Mouse (Mus musculus) c-Kit-negative CD71-positive TER-119-positive erythroid progenitor cells, embryonic 14.5 days (primary cell): ENCODE results near the gene March1.
A peak's percentile ranks its signal among the peaks of the same experiment; 100 is the strongest.
"Not testable (repeated sequence)": the region's sequence is repeated elsewhere in the genome, so short reads cannot be mapped to it uniquely, and the experiment has no call there.

Experiments
- DNase-seq: peaks from one replicate; pipeline ENCODE4 v3.0.0-alpha.2; 2013; ENCODE audit warnings: low read depth, low spot score

The March1 gene

DNA sequence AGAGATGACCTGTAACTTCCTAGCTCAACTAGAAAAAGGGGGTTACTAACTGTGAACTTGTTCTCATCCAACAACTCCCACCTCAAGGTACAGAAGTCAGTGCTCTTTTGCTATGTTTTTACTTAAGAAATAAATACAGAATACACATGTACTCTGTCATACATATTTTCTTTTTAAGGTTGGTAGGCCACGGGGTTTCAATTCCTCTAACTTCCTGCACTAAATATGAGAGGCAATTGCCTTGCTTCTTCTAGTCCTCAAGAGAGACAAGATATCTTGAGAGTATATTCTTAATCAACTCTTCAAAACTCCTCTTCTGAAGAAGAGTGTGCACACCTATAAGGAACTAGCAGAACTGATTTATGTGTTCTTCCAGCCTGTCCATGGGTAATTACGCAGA is 797.5 kb downstream of the March1 start:
- no peak for DNase-seq

DNA sequence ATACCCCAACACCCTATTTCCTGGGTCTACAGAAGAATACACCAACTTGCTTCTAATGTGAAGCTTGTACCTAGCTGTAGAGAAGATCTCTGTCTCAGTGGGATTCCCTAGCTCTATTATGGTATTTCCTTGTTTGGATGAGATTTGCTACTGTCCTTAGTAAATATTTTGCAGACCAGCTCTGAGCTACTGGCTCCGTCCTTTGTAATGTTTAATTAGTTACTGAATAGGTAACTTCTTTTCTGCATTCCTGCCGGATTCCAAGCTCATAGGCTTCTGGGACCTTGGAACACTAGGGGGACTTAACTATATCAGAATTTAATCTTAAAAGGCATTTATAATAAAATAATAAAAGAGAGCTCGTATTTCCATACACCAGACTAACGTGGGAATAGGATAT is 799.9 kb downstream of the March1 start:
- not testable (repeated sequence) for DNase-seq

DNA sequence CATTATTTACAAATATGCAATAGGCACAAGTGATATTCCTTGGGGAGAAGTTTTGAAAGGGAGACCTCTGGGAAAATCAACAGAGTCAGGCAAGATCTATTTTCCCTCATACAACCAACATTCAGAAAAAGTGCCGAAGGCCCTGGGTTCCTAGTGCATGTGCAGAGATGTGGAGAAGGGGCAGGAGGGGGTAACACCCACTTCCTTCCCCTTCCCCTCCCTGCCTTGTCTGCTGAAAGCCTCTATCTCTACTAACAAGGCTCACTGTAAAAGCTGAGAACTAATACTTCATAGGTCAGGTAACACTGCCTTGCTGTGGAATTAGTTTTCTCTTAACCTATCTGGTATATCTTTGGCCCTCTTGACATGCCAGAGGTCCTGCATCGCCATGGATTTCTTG is 812.9 kb downstream of the March1 start:
- no peak for DNase-seq

DNA sequence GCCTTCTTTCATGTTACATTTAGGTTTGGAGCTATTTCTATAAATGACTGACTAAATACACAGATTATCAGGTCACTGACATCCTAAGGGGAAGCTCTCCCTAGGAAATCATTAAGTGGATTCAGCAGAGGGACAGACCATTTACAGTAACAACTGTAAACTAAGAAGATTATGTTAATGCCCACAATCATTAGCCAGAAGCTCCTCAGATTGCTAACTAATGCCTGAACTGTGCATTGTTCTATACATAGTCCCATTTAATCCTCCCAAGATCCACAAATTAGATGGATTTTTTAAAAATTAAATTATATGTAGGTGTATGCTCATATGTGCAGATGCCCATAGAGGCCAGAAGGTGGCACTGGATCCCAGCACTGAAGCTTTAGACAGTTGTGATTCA is 815.9 kb downstream of the March1 start:
- no peak for DNase-seq

DNA sequence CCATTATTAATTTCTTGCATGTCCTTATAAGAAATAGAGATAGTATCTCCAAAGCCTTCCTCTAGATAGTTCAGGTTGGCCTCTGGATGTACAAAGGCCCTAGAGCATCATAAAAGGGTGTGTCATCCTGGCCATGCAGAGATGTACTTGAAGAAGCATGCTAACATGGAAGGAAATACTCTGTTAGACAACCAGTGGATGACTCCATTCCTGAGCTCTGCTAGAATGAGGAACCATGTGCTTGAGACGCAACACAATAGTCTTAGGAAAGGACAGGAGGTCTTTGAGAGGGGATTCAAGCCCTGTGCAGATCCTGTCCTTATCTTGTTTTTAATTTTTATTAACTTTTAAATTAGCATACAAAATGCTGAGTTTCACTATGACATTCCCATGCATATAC is 819.1 kb downstream of the March1 start:
- no peak for DNase-seq

DNA sequence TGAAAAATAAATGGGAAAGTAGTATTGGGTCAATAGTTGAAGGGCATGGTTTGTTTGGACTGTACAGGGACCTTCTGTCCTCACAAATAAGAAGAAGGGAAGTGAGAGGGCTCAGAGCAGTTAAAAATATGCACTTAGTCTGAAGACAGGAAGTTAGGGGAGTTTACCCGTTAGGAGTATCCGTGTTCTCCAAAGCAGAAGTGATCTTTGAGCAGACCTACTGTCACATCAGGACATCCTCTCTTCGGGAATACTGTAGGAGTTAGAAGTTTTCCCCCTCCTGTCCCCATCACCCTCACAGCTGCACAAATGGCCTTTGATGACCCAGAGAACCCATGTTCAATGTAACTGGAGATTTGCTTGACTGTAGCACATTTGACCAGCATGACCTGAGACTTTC is 820.2 kb downstream of the March1 start:
- no peak for DNase-seq

DNA sequence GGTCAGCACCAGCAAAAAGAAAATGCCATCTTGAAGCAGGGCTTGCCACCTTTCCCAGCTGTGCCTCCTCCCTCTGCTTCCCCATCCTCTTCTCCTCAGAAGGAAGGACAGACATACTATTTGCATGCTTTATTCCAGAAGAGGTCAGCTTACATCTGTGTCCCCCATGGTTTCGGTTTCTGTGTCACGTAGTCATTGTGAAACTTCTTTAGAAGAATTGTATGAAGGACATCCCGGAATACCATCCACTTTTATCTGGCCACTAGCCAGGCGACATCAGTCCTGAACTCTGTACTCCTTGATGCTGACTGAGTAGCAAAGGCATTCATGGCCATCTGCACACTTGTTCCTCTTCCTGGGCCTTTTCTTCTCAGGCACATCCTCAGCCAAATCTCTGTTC is 820.8 kb downstream of the March1 start:
- DNase-seq, result no peak

DNA sequence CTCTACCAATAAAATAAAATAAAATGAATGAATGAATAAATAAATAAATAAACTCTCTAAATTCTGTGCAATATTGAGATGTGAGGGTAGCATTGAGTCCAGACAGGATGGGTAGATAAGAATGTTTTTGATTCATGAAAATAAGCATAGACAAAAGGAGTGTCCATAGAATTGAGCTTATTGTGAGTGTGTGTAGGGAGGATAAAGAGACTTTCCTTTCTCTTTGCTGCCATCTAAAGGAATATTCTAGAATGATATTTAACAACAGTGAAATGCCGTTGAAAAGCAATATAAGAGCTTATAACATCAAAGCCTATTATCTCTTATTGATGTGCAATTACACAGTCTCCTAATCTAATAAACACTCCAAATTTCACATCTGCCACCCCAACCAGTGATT is 823.4 kb downstream of the March1 start:
- DNase-seq, result no peak

DNA sequence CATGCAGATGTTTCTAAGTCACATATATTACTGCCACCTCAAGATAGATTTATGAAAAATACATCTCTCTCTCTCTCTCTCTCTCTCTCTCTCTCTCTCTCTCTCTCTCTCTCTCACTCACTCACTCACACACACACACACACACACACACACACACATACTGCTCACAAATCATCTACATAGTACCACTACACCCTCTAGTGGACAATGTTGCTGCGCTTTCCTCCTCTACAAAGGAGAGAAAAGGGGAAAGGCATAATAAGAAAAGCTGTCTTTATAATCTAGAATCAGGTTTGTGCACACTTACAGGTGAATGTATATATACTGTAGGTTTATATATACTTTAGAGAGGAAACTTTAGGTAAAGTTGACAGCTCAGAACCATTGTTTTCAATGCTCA is 825.1 kb downstream of the March1 start:
- DNase-seq, result no peak

DNA sequence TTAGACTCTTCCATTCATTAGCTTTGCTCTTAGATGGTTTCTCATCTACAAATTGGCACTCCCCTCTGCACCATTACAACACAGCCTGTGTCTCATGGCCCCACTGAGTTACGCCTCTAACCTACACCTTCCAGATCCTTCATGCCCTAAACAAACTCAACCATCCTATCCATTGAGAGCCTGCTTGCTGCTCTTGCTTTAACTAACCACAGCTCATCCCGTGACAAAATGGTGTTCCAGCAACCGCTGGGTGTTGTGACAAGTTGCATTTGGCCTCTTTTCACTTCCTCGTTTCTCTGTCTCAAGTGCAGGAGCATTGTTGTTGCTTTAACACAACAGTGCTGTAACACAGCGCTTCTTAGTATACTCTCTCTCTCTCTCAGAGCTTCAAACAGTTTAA is 826.4 kb downstream of the March1 start:
- no peak for DNase-seq

DNA sequence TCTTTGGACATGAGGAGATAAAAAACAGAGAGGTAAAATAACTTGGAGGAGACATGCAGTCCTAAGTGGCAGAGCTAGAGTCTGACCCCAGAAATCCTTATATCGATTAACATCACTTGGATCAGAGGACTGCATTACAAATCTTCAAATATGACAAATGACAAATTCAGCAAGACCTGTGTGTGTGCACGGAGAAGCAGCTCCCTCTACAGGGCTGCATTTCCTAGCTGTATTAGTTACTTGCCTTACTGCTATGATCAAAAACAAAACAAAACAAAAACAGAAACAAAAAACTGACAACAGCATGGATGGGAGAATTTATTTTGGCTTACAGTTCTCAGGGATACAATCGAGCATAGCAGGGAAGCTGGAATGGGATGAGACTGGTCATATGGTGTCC is 827.7 kb downstream of the March1 start:
- DNase-seq, result no peak

DNA sequence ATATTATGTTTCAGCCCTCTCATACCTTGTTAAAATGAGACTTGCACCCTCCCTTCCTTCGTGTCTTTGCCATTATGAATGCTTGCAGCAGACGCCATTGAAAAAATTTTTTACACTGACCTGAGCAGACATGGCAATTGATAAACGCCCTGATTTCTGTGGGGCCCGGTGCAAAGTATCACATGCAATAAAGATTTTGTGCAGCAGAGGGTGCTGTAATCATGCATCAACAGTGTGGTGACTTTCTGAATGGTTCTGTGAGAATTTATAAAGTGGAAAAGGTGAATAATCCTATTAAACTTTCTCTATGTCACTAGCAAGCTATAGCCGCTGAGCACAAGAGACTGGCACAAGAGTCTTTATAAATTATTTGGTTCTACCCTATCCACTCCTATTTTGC is 833.0 kb downstream of the March1 start:
- DNase-seq, result no peak

DNA sequence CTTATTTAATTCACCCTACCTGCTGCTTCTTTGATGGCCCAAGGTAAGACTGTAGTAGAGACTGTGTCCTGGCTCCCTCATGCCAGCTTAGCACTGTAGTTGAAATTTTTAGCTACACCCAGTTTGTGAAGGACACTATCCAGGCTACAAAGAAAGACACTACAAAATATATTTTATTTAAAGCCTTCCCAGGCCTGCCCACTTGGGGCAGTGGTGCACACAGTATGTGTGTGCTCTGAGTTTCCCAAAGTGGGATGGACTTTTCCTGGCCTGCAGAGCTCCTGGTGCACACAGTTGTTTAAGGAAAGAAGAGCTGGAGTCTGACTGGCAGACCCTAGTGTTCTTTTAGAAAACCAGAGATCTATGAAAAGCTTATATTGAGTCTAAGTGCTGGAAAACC is 839.4 kb downstream of the March1 start:
- DNase-seq, result no peak

DNA sequence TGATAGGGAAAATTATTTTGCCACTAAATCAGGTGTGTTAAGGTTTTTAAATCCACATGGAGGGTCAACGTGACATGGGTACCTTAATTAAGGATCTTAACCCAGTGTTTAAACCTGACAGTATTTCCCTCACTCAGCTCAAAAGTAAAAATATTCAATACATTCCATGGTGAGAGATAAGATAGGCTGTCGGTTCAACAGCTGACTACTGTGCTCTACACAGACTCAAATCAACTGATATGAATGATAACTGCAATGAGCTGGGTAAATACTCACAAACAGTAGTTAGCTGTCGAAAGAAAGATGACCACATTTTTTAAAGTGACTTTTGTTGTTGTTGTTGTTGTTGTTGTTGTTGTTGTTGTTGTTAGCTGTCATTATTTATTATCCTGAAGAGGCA is 852.1 kb downstream of the March1 start:
- DNase-seq, result no peak

DNA sequence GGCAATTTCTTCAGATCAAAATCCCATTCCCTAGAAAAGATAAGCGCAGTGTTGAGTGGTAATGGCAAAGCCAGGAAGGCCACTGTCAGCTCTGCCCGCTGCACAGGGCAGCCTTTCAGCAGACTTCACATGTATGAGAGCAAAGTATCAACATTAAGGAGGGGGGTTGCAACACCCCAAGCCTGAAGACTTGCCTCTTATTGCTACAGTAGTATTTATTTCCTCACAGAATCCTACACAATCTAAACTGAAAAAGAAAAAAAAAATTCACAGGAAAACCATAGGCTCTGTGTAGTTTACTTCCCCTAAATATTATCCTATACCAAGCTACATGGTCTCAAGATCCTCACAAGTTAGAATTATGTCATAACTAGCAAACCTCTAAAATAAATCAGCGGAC is 859.2 kb downstream of the March1 start:
- DNase-seq, result no peak

DNA sequence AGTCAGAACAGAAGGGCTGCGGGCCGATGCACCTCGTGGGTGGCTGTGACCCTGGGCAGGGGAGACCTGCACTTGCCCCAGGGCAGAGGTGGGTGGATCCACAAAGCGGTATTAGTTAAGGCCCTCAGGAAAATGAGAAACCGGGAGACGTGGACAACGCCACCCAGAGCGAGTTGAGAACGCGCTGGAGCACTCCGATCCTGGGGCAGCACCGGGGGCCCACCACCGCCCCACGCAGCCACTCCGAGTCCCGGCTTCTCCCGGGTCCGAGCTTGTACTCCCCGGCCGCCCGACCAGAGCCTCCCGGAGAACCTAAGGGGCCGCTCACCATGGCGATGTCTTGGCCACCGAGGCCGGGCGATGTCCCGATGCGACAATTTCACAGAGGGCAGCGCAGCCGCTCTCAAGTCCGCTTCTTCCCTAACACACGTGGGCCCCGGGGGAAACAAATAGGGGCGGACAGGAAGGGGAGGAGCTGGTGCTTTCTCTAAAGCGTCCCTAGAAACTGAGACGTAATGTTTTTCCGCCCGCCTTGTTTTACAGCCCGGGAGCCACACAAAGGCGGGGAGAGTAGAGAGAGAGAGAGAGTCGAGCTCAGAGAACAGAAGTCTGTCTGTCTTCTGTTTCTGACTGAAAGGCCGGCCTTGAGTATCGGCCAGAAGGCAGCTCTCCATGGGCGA is 868.5 kb downstream of the March1 start, which contains the start of gene Tma16:
Tma16 (minus strand) TSS at position 447 of the 680 bp plus-strand sequence.
- DNase-seq, result peak; percentile 52

DNA sequence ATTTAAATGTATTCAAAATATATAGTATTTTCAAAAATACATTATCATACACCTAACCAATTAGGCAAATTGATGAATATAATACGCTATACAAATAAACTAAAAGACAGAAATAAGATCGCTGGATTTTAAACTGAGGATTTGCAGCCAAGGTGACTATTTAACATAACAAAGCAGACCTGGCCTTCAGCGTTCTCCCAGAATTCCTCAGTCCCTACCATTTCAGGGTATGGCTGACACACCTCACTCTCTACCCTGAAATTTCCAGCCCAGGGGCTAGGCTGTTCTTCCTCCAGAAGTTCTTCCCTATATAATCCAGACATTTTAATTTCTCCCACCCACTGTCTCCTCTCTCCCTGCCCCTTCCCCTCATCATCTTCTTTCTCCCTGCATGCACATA is 870.9 kb downstream of the March1 start:
- no peak for DNase-seq

DNA sequence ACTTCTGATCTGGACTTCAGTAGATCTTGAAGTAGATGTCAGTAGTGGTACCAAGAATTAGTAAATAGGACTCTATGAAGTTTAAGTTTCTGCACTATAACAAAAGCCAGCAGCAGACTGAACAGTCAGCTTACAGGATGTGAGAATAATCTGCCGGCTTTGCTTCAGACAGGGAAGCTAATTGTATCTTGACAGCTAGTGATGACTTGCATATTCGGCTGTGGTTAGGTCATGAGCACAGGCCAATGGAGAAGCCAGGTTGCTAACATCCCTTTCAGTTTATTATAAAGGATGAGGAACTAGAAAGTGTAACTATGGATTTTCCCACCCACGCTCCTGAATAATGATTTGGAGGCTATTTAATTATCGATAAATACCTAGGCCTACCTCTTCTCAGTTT is 872.9 kb downstream of the March1 start:
- no peak for DNase-seq

DNA sequence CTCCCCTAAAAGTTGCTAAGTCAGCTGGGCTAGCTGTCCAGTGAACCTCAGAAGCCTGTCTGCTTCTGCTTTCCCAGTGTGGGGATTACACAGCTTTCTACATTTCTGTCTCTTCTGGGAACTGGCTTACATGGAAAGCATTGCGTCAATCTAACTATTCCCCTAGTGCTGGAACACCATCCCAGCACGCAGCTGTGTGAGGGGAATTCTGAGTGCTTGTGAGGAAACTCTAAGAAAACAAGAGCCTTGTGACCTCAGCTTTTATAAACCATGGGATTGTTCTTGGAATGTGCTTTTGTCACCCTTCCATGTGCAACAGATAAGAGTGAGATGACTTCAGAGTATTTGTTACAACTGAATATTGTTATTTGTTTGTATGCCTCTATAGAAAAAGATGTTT is 876.8 kb downstream of the March1 start:
- DNase-seq, result no peak

DNA sequence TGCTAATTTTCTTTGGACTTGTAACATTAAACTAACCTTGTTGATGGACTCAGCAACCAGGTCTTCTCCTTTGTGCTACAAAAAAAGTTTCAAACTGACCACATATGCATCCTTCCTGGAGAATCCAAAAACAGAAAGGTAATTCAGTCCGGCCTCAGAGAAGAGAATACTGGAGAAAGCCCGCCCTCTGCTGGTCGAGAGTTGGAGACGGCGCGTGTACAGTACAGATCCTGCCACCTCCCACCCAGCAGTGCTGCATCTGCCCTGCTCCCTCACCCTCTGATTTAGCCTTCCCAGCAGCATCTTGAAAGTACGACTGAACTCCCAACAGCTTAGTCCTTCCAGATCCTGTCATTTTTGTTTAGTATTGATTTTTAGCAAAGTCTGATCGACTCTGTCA is 878.0 kb downstream of the March1 start:
- peak; percentile 6 for DNase-seq

DNA sequence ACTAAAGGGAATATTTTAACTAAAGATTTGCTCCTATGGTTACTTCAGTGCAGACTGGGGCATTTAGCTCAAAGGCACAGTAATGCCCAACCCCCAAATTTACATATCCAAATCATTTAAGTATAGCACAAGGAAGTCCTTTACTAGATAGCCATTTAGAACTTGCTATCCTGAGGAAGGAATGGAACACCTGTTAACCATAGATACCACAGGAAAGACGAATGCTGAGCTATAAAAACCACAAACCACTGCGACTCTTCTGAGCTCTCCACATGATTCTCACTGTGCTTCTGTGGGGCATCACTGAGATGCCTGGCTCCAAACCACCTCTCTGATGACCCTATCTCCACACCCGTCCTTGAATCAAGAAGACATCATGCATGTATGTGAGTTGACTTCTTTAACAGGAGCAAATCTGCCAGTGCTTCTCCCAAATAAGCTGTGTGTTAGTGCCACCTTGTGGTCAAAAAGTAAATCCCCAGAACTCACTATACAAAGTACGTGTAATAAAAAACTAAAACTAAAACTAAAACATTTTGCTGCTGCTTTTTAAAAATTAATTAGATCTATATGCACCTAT is 879.4 kb downstream of the March1 start:
- DNase-seq, result peak; percentile 9

DNA sequence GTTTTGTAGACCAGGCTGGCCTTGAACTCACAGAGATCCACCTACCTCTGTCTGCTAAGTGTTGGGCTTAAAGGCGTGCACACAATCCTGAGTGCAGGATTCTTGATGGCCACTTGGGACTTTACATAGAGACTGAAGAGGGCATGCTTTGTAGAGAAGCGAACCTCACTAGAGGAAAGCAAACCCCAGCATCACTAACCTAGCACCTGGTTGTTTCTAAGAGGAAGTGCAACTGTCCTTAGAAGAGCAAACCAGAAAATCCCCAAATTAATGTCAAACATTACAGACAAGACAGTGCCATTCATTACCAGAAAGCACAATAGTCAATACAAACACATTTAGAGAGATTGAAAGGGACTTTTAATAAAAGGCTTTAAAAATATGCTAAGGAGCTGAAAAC is 885.7 kb downstream of the March1 start:
- no peak for DNase-seq

DNA sequence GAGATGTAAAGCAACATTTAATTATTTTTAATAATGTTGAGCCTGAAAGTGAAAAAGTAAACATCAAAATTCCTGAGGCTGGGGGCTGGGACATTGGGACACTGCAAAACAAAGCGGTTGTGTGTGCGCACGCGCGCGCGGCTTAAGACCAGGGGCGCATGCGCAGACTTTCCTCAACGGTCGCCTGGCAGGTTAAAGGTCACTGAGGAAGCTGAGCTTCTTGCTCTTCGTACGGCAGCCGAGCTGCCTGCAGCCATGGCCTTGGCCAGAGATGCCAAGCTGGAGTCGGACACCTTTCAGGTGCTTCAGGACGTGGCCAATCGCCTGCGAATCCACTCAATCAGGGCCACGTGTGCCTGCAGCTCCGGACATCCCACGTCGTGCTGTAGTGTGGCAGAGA is 893.8 kb downstream of the March1 start, which contains the start of gene Tktl2:
Tktl2 (plus strand) TSS at position 220 of the 400 bp plus-strand sequence.
- no peak for DNase-seq

DNA sequence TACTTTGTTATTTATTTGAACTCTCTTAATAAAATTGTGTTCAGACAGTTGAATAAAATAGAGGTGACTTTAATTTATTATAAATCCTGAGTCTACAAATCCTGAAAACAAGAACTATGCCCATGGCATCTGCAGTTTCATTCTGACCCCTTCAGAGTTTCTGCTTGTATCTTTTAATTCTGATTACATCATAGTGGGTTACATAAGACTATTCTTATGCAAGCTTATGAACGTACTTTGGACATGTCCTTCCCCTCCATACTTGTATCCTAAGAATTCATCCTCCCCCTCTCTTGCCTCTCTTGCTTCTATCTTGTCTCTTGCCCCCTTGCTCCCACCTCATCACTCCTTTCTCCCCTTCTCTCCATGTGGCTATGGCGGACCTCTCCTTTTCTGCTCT is 901.4 kb downstream of the March1 start:
- no peak for DNase-seq
